Mouse (Mus musculus): ENCODE data around the gene Sh2d6. TPM values are rescaled to one million over a fixed set of nuclear protein-coding genes. Genes with fewer than 3 reads are reported as not detected.
A peak's percentile ranks its signal among the peaks of the same experiment; 100 is the strongest.

Gene Sh2d6
- polyA plus RNA-seq, 1 experiment from 2014 or later: 0.31 TPM

- Histone ChIP-seq H3K4me2 (no peak overlapping the region), H3K4me1 (peaks cover 9% of the 10 kb centered on the region), H3K27me3 (no peaks in the 10 kb centered on the region), H3K9me3 (0 out of 2 replicates have a peak, but pooled peaks cover 3% of the 10 kb centered on the region), H3K27ac (no peak overlapping the region), H3K36me3 (no peaks in the 10 kb centered on the region), H3K4me3 (no peak overlapping the region), H3K9ac (no peak overlapping the region)
- ATAC-seq (ENCODE audit: insufficient number of reproducible peaks, insufficient read depth, low FRiP score, low TSS enrichment, low read depth): no peak
- 79% methylated on average over 4 of the region's 4 CpGs for WGBS
Observed at GRCm38 (mm10) chr6:72475221-72475985, 46.1 kb downstream of the Sh2d6 start.

- Histone ChIP-seq H3K4me2 (no peak overlapping the region), H3K4me3 (no peak overlapping the region), H3K9ac (no peak overlapping the region), H3K27me3 (no peaks in the 10 kb centered on the region), H3K36me3 (no peaks in the 10 kb centered on the region), H3K4me1 (peaks cover 9% of the 10 kb centered on the region), H3K9me3 (no peaks in the 10 kb centered on the region), H3K27ac (0 out of 2 replicates have a peak overlapping the region, but pooled peaks have one; percentile 17)
- ATAC-seq (ENCODE audit: insufficient number of reproducible peaks, insufficient read depth, low FRiP score, low TSS enrichment, low read depth): peak; percentile 63; the same call in 1 of the 2 replicates
- WGBS: 47% methylated on average over 14 of the region's 14 CpGs
Observed at GRCm38 (mm10) chr6:72473264-72474041, 48.1 kb downstream of the Sh2d6 start.

GRCm38 (mm10) chr6:72466171-72466570 lies 55.3 kb downstream of the Sh2d6 start:
- no peaks in the 10 kb centered on the region for H3K9me3 ChIP-seq
- WGBS: 62% methylated on average over 4 of the region's 4 CpGs
- H3K4me1 ChIP-seq: peaks cover 2% of the 10 kb centered on the region; the same call in 1 of the 2 replicates
- H3K4me3 ChIP-seq: no peak overlapping the region
- no peak overlapping the region for H3K27ac ChIP-seq
- H3K4me2 ChIP-seq: no peak overlapping the region
- H3K9ac ChIP-seq: no peak overlapping the region
- ATAC-seq (ENCODE audit: insufficient number of reproducible peaks, insufficient read depth, low FRiP score, low TSS enrichment, low read depth): no peak
- H3K36me3 ChIP-seq: no peaks in the 10 kb centered on the region
- no peaks in the 10 kb centered on the region for H3K27me3 ChIP-seq

GRCm38 (mm10) chr6:72465361-72466157 lies 55.9 kb downstream of the Sh2d6 start:
- no peak for ATAC-seq (ENCODE audit: insufficient number of reproducible peaks, insufficient read depth, low FRiP score, low TSS enrichment, low read depth)
- Histone ChIP-seq H3K36me3 (no peaks in the 10 kb centered on the region), H3K27me3 (no peaks in the 10 kb centered on the region), H3K9ac (no peak overlapping the region), H3K4me2 (no peak overlapping the region), H3K9me3 (no peaks in the 10 kb centered on the region), H3K4me1 (peaks cover 3% of the 10 kb centered on the region; the same call in 1 of the 2 replicates), H3K27ac (no peak overlapping the region), H3K4me3 (no peak overlapping the region)
- WGBS: 69% methylated on average over 8 of the region's 8 CpGs

Other genes with a start within 250 kb of the Sh2d6 start
- gene Sftpb, start 217.1 kb downstream of the Sh2d6 start, polyA plus RNA-seq (2015; fragmentation: Nextera tagmentation; extraction: Ambion mirVana): 0.18 TPM in 1 of 2 replicates, not detected in the other
- gene Usp39, start 176.5 kb downstream of the Sh2d6 start, polyA plus RNA-seq (2015; fragmentation: Nextera tagmentation; extraction: Ambion mirVana): 52.6 and 54.1 TPM in 2 replicates
- gene 0610030E20Rik, start 174.4 kb downstream of the Sh2d6 start, polyA plus RNA-seq (2015; fragmentation: Nextera tagmentation; extraction: Ambion mirVana): 36.6 and 36.7 TPM in 2 replicates
- 10.8 and 11.1 TPM in 2 replicates for gene Tmem150a, start 166.3 kb downstream of the Sh2d6 start, polyA plus RNA-seq (2015; fragmentation: Nextera tagmentation; extraction: Ambion mirVana)
- 94.5 and 110 TPM in 2 replicates for gene Rnf181, start 154.8 kb downstream of the Sh2d6 start, polyA plus RNA-seq (2015; fragmentation: Nextera tagmentation; extraction: Ambion mirVana)
- gene Vamp5, start 141.2 kb downstream of the Sh2d6 start, polyA plus RNA-seq (2015; fragmentation: Nextera tagmentation; extraction: Ambion mirVana): 19.7 and 20.6 TPM in 2 replicates
- gene Vamp8, start 131.0 kb downstream of the Sh2d6 start, polyA plus RNA-seq (2015; fragmentation: Nextera tagmentation; extraction: Ambion mirVana): 130 and 135 TPM in 2 replicates
- gene Ggcx, start 107.4 kb downstream of the Sh2d6 start, polyA plus RNA-seq (2015; fragmentation: Nextera tagmentation; extraction: Ambion mirVana): 39.1 and 41.5 TPM in 2 replicates
- 361 and 377 TPM in 2 replicates for gene Mat2a, start 82.1 kb downstream of the Sh2d6 start, polyA plus RNA-seq (2015; fragmentation: Nextera tagmentation; extraction: Ambion mirVana)
- 58.2 and 64.3 TPM in 2 replicates for gene Capg, start 22.7 kb upstream of the Sh2d6 start, polyA plus RNA-seq (2015; fragmentation: Nextera tagmentation; extraction: Ambion mirVana)
- 16.1 and 17.5 TPM in 2 replicates for gene Elmod3, start 76.7 kb upstream of the Sh2d6 start, polyA plus RNA-seq (2015; fragmentation: Nextera tagmentation; extraction: Ambion mirVana)
- 12.6 and 14.1 TPM in 2 replicates for gene Retsat, start 76.8 kb upstream of the Sh2d6 start, polyA plus RNA-seq (2015; fragmentation: Nextera tagmentation; extraction: Ambion mirVana)
- gene Tgoln1, start 95.3 kb upstream of the Sh2d6 start, polyA plus RNA-seq (2015; fragmentation: Nextera tagmentation; extraction: Ambion mirVana): 21.9 and 24.5 TPM in 2 replicates